Mouse (Mus musculus) heart, postnatal 4 days (tissue): Measurements from ENCODE around the gene Ppm1k. TPM values are rescaled to one million over a fixed set of nuclear protein-coding genes. Genes with fewer than 3 reads are reported as not detected.
"Not testable (repeated sequence)": the region's sequence is repeated elsewhere in the genome, so short reads cannot be mapped to it uniquely, and the experiment has no call there.

ENCODE experiments used
- DNase-seq: peaks from one replicate; pipeline ENCODE4 v3.0.0; 2021
- total RNA-seq, 2 experiments: library from RNA; stranded (reverse); gene quantifications; 2 replicates each; pipeline ENCODE4 v1.2.3; 2021

The Ppm1k gene
- total RNA-seq, 2 experiments from 2014 or later: 14.7 to 18.8 TPM

DNA sequence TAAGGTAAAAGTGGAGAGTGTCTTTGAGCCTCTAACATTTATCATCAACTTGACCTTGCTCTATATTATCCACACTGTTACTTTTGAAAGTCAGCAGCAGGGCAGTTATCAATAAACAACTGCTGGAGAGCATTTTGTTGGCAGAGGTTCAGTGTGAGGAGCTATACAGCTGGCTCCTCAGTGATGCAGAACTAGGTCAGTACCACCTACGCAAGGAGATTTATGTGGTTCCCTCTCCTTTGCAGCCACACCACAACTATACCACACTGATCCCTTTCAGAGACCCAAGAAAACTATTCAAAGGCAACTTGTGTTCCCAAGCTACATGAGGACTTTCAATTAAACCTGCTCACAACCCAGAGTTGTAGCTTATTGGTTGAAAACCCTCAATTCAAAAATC, 3.8 kb downstream of the Ppm1k start:
- DNase-seq: no peak

DNA sequence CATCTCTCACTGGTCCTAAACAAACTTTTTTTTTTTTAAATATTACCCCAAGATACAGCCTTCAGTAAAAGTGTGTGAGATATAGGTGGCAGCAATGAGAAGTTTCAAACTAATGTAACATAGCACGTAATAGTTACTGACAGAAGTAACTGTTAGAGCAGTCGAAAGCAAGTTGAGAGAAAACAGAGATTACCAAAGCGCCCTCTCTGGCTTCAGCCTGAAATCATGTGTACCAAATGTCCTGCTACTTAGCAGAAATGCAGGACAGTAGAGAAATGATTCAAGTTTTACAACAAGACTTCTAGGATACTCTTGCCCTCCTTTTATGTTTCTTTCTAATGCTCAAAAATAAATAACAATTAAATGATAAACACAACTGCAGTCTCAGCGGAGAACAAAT, 4.3 kb downstream of the Ppm1k start:
- DNase-seq: no peak

DNA sequence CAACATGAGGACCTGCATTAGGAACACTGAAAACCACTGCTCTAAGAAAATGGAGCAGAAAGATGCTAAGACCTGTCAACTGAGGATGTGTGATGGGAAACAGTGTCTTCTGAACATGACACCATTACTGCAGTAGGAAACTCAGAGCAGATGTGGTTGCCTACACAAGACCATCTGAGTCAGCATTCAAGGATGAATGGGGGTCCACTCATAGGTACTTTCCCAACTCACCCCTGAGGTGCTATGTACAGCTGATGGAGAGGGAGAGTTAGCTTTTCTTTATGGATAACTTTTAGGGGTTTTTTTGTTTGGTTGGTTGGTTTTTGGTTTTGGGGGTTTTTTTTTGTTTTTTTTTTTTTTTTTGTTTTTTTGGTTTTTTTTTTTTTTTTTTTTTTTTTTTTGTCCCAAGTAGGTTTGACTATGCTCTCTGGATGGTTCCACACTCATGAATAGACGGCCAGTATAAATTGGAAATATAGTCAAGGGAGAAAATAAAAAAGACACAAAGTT, 5.9 kb downstream of the Ppm1k start:
- DNase-seq: no peak

DNA sequence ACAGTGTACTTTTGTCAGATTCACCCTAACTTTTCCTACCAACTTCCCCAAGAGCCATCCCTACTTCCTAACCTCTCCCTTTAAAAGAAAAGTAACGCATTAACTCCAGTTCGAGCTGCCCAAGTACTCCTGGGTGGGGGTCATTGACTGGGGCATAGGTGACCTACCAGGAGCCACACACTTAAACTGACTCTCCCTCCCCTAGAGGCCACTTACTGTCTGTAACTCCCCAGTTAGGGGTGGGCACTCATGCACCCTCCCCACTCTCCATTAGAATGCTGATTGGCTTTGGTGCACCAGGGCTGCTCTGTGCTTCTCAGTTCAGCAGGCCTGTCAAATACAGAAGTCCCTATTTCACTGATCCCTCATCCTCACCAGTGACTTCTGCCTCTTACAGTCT, 8.3 kb downstream of the Ppm1k start:
- DNase-seq: no peak

DNA sequence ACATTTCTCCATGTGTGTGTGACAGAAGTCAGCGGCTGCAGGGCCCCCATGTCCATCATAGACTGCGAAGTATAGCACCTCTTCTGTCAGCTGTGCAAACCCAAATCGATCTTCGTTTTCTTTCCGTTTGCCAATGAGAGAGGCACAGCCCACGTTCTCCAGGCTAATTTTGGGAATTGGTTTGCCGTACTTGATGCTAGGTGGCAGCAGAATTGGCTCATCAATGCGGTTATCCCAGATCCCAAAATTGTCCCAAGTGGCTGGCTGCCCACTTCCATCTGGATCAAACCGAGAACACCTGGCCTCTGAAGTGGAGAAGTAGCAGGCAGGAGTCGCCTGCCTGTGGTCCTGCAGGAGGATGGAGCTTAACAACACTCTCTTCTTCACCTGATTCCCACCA, 10.5 kb downstream of the Ppm1k start:
- DNase-seq: no peak

DNA sequence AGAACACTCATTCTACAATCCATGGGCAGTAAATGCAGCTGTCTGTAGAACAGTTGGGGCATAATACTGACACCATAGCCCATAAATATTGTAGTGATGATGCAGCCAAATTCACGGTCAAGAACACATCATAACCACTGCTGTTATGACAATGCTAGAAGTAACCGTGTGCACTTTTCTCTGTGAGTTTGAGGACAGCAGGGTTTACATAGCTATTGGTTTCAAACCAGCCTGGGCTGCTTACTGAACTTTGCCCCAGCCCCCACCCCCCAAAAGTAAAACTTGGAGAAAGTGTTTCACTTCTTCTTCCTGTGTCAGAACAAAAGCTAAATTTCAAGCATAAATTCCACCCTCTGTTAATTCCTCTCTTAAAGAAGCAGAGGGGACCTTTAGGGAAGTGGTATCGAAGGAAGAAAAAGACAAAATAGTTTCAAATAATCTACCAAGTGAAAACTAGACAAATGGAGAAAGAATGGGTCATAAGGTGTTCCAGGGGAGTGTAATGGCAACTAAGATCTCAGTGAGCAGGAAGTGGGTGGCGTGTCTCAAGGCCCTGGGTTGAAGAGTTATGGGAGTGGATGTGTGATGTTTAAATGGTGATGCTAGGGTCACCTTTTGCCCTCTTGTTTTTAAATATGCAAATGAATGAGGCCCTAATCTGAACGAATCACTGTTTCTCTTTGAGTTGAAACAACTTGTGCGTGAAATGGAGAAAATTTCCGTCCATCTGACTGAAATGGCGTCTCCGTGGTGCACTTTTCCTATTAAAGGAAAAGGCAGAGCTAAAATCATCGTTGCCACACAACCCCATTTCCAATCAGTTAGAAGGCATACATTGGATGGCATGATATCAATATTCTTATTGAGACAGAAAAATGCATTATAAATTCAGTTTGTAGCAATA, 14.3 kb downstream of the Ppm1k start:
- DNase-seq: no peak

DNA sequence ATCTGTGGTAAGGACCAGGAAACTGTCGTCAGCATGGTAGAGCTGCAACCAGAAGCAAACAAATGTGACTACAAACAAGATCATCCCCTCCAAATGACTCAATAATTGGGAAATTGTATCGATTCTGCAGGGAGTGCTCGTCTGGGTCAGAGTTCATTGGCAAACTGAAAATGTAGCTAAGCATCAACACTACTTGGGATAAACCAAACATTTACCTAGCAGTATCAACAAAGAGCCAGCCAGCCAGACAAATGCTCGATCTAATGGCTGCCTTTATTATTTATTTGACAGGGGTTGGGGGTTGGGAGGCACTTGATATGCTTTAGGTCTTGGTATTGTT, 21.3 kb downstream of the Ppm1k start:
- no peak for DNase-seq

DNA sequence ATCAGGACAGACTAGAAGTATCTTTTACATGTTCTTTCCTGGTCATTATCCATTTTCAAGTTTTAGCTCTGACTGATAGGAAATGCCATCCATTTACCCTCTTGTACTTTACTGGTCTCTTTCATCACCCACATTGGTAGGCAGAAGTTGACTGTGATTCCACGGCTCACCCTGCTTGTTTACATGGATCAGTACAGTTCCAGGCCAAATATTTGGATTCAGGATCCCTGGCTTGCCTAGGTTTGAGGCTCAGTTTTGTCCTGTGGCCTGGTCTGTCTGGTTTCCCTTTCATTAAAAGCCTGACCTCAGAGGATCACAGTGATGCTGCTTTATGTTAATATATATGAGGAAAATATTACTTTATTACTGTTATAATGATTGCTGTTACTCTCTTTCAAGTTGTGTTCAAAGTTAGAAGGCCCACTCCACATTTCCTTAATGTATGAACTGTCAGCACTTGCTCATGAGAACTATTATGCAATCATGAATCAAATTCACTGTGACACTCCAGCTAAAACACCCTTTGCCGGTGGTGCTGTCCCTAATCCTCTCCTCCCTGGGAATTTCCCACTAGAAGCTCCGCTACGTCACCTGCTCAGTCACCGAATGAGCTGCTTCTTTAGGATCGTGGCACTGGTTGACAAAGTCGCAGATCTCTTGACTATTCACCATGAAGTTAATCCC, 21.8 kb downstream of the Ppm1k start:
- DNase-seq: no peak

DNA sequence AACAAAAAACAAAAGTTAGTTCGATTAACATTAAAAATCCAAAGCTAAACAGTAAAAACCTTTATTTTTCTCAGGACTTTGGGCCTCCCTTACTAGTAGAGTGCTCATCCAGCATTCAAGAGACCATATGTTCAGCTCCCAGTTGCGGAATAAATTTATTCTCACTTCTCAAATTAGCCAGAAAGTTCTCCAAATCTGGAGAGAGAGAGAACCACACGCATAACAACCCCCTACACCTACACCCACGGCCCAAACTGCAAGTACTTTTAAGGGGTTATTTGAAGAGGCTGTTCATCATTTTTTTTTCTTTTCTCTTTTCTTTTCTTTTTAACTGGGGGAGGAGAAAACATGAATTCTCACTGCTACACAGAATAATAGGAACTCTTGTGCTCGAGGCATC, 23.4 kb downstream of the Ppm1k start:
- no peak for DNase-seq

DNA sequence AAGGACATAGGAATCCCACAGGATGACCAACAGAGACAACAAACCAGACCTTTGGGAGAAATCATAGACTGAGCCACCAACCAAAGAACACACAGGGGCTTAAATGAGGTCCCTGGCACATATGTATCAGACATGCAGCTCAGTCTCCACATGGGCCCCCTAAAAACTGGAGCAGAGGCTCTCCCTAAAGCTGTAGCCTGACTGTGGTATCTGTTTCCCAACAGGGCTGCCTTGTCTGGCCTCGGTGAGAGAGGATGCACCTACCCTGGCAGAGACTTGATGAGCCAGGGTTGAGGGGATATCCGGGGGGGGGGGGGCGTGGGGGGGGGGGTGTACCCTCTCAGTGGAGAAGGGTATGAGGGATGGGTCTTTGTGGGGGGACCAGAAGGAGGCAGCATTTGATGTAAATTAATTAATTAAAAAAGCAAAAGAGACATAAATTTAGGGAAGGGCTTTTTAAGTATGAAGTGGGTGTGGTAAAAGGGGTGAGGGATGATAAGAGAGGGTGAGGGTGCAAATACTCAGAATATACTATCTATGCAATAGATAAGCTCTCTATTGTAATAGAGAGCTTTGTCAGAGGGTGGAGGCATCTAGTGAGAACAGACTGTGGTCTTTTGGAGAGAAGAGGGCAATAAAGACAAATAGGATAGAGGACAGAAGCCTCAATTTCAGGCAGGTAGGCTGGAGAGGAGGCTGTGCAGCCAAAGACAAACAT, 31.4 kb downstream of the Ppm1k start:
- DNase-seq: no peak

DNA sequence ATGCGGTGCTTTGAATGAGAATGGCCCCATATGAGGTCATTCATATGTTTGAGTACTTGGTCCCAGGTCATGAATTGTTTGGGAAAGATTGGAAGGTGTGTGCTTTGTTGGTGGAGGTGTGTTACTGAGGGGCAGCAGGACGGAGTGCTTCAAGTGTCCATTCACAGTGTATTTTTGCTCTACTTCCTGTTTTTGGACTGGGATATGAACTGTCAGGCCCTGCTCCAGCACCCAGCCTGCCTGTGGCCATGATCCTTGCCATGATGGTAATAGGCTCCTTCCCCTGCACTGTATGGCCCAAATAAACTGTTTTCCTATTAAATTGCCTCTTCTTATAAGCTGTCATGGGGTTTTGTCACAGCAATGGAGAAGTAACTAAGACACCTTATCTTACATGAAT, 36.1 kb downstream of the Ppm1k start:
- DNase-seq: no peak

DNA sequence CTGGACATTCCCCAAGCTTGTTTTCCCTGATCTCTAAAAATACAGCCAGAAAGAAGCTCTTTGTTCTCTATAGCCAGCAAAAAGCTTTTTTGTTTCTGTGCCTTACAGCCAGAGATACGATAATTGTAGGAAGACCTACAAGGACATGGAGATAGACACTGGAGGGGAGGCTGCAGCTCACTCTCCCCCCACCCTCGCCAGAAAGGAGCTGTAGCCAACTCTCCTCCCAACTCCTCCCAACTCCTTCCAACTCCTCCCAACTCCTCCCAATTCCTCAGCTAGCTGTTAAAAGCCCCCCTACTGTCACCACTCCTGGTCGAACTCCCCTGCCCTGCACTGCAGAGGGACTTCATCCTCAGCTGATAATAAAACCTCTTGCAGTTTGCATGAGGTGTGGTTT, 67.1 kb downstream of the Ppm1k start:
- DNase-seq: not testable (repeated sequence)

Other genes starting within 250 kb of the Ppm1k start
- gene Vmn1r16, start 206.0 kb downstream of the Ppm1k start, total RNA-seq: not detected
- gene Vmn1r17, start 171.7 kb downstream of the Ppm1k start, total RNA-seq: not detected
- gene Vmn1r18, start 139.7 kb downstream of the Ppm1k start, total RNA-seq: not detected
- gene Vmn1r19, start 131.7 kb downstream of the Ppm1k start, total RNA-seq: not detected
- not detected for gene Vmn1r20, start 106.5 kb downstream of the Ppm1k start, total RNA-seq
- 1 to 10 TPM; 5.6 to 5.7 TPM for gene Herc6, start 45.5 kb upstream of the Ppm1k start, total RNA-seq
- gene Pyurf, start 156.6 kb upstream of the Ppm1k start, total RNA-seq: 10 to 100 TPM; 15.9 to 18.5 TPM
- 10 to 100 TPM; 23.6 to 26.0 TPM for gene Lancl2, start 167.1 kb upstream of the Ppm1k start, total RNA-seq